Mouse (Mus musculus): Measurements from ENCODE around the gene Ap4m1. TPM values are rescaled to one million over a fixed set of nuclear protein-coding genes. Genes with fewer than 3 reads are reported as not detected.
A peak's percentile ranks its signal among the peaks of the same experiment; 100 is the strongest.

Gene Ap4m1
- total and polyA plus RNA-seq, 2 experiments from 2014 or later, result 6.1 to 24.1 TPM

GRCm38 (mm10) chr5:138223287-138223686 is 51.5 kb downstream of the Ap4m1 start:
- no peak overlapping the region for H3K9ac ChIP-seq (replicated peaks; ENCODE audit: low read depth, low read length)
- no peaks in the 10 kb centered on the region for H3K36me3 ChIP-seq (replicated peaks; ENCODE audit: control insufficient read depth, insufficient read depth, low read length)
- no peak overlapping the region for H3K4me2 ChIP-seq (ENCODE audit: low read depth, low read length)
- no peak for DNase-seq (ENCODE audit: low spot score)
- H3K4me3 ChIP-seq (ENCODE audit: low read depth, low read length), result no peak overlapping the region
- H3K27me3 ChIP-seq (ENCODE audit: control insufficient read depth, insufficient read depth, low read length), result no peaks in the 10 kb centered on the region
- no peaks in the 10 kb centered on the region for H3K4me1 ChIP-seq (ENCODE audit: control insufficient read depth, insufficient read depth)
- no peak overlapping the region for H3K27ac ChIP-seq (ENCODE audit: low read depth)
- no peaks in the 10 kb centered on the region for H3K9me3 ChIP-seq (replicated peaks; ENCODE audit: control insufficient read depth, low read length)
- TF ChIP-seq EP300 (IDR thresholded peaks at IDR 0.05; ENCODE audit: low read depth), result no peak
- no peak for TF ChIP-seq CTCF (IDR thresholded peaks at IDR 0.05; ENCODE audit: low read depth)
- no peak for ATAC-seq (ENCODE audit: insufficient read depth, low read depth)
- 32% methylated on average over 3 of the region's 3 CpGs for whole genome bisulfite sequencing

- ATAC-seq (ENCODE audit: insufficient read depth, low read depth), result no peak
- H3K36me3 ChIP-seq (replicated peaks; ENCODE audit: control insufficient read depth, insufficient read depth, low read length), result no peaks in the 10 kb centered on the region
- no peak within 1 kb of the TSS for H3K9ac ChIP-seq (replicated peaks; ENCODE audit: low read depth, low read length)
- no peaks in the 10 kb centered on the region for H3K27me3 ChIP-seq (ENCODE audit: control insufficient read depth, insufficient read depth, low read length)
- H3K4me2 ChIP-seq (ENCODE audit: low read depth, low read length), result no peak within 1 kb of the TSS
- 44% methylated on average over 2 of the region's 2 CpGs for WGBS
- no peaks in the 10 kb centered on the region for H3K4me1 ChIP-seq (ENCODE audit: control insufficient read depth, insufficient read depth)
- H3K4me3 ChIP-seq (ENCODE audit: low read depth, low read length), result no peak within 1 kb of the TSS
- no peak within 1 kb of the TSS for H3K27ac ChIP-seq (ENCODE audit: low read depth)
- TF ChIP-seq EP300 (IDR thresholded peaks at IDR 0.05; ENCODE audit: low read depth) (no peak), CTCF (IDR thresholded peaks at IDR 0.05; ENCODE audit: low read depth) (no peak)
- no peaks in the 10 kb centered on the region for H3K9me3 ChIP-seq (replicated peaks; ENCODE audit: control insufficient read depth, low read length)
- no peak for DNase-seq (ENCODE audit: low spot score)
Measured at GRCm38 (mm10) chr5:138225700-138226099, 53.9 kb downstream of the Ap4m1 start, which contains the start of gene Nxpe5. Gene Nxpe5, plus strand, starts transcription at chr5:138225898.

- Histone ChIP-seq H3K4me2 (ENCODE audit: low read depth, low read length) (no peak overlapping the region), H3K4me3 (ENCODE audit: low read depth, low read length) (no peak overlapping the region), H3K27me3 (ENCODE audit: control insufficient read depth, insufficient read depth, low read length) (no peaks in the 10 kb centered on the region), H3K9me3 (replicated peaks; ENCODE audit: control insufficient read depth, low read length) (no peaks in the 10 kb centered on the region), H3K9ac (replicated peaks; ENCODE audit: low read depth, low read length) (no peak overlapping the region), H3K27ac (ENCODE audit: low read depth) (no peak overlapping the region), H3K4me1 (ENCODE audit: control insufficient read depth, insufficient read depth) (no peaks in the 10 kb centered on the region), H3K36me3 (replicated peaks; ENCODE audit: control insufficient read depth, insufficient read depth, low read length) (no peaks in the 10 kb centered on the region)
- no peak for ATAC-seq (ENCODE audit: insufficient read depth, low read depth)
- no peak for DNase-seq (ENCODE audit: low spot score)
- WGBS, result 77% methylated on average over 4 of the region's 4 CpGs
- TF ChIP-seq EP300 (IDR thresholded peaks at IDR 0.05; ENCODE audit: low read depth), result no peak
Measured at GRCm38 (mm10) chr5:138226491-138226890, 54.7 kb downstream of the Ap4m1 start.

- Histone ChIP-seq H3K9ac (replicated peaks; ENCODE audit: low read depth, low read length) (no peak overlapping the region), H3K4me2 (ENCODE audit: low read depth, low read length) (no peak overlapping the region), H3K27me3 (ENCODE audit: control insufficient read depth, insufficient read depth, low read length) (no peaks in the 10 kb centered on the region), H3K36me3 (replicated peaks; ENCODE audit: control insufficient read depth, insufficient read depth, low read length) (no peaks in the 10 kb centered on the region), H3K4me3 (ENCODE audit: low read depth, low read length) (no peak overlapping the region), H3K4me1 (ENCODE audit: control insufficient read depth, insufficient read depth) (no peaks in the 10 kb centered on the region), H3K9me3 (replicated peaks; ENCODE audit: control insufficient read depth, low read length) (no peaks in the 10 kb centered on the region), H3K27ac (ENCODE audit: low read depth) (no peak overlapping the region)
- DNase-seq (ENCODE audit: low spot score) (no peak), ATAC-seq (ENCODE audit: insufficient read depth, low read depth) (no peak)
- no peak for TF ChIP-seq EP300 (IDR thresholded peaks at IDR 0.05; ENCODE audit: low read depth)
- no peak for TF ChIP-seq CTCF (IDR thresholded peaks at IDR 0.05; ENCODE audit: low read depth)
- WGBS, result 46% methylated on average over 2 of the region's 2 CpGs
Measured at GRCm38 (mm10) chr5:138227367-138227766, 55.6 kb downstream of the Ap4m1 start.

- Histone ChIP-seq H3K27ac (ENCODE audit: low read depth) (no peak overlapping the region), H3K4me1 (ENCODE audit: control insufficient read depth, insufficient read depth) (no peaks in the 10 kb centered on the region), H3K9me3 (replicated peaks; ENCODE audit: control insufficient read depth, low read length) (no peaks in the 10 kb centered on the region), H3K9ac (replicated peaks; ENCODE audit: low read depth, low read length) (no peak overlapping the region), H3K4me2 (ENCODE audit: low read depth, low read length) (no peak overlapping the region), H3K4me3 (ENCODE audit: low read depth, low read length) (no peak overlapping the region), H3K27me3 (ENCODE audit: control insufficient read depth, insufficient read depth, low read length) (no peaks in the 10 kb centered on the region), H3K36me3 (replicated peaks; ENCODE audit: control insufficient read depth, insufficient read depth, low read length) (no peaks in the 10 kb centered on the region)
- no peak for DNase-seq (ENCODE audit: low spot score)
- WGBS, result 54% methylated on average over 3 of the region's 3 CpGs
- TF ChIP-seq CTCF (IDR thresholded peaks at IDR 0.05; ENCODE audit: low read depth), result peak; percentile 40
- no peak for TF ChIP-seq EP300 (IDR thresholded peaks at IDR 0.05; ENCODE audit: low read depth)
- ATAC-seq (ENCODE audit: insufficient read depth, low read depth), result no peak
Measured at GRCm38 (mm10) chr5:138228026-138228425, 56.2 kb downstream of the Ap4m1 start.

GRCm38 (mm10) chr5:138229511-138229910 is 57.7 kb downstream of the Ap4m1 start:
- no peak for DNase-seq (ENCODE audit: low spot score)
- TF ChIP-seq CTCF (IDR thresholded peaks at IDR 0.05; ENCODE audit: low read depth), result no peak
- no peak for TF ChIP-seq EP300 (IDR thresholded peaks at IDR 0.05; ENCODE audit: low read depth)

More at GRCm38 (mm10) chr5:138229511-138229910, 57.7 kb downstream of the Ap4m1 start:
- ATAC-seq (ENCODE audit: insufficient read depth, low read depth), result no peak
- 82% methylated on average over 3 of the region's 3 CpGs for whole genome bisulfite sequencing
- H3K27me3 ChIP-seq (ENCODE audit: control insufficient read depth, insufficient read depth, low read length), result no peaks in the 10 kb centered on the region
- H3K9me3 ChIP-seq (replicated peaks; ENCODE audit: control insufficient read depth, low read length), result no peaks in the 10 kb centered on the region
- no peak overlapping the region for H3K4me3 ChIP-seq (ENCODE audit: low read depth, low read length)
- no peak overlapping the region for H3K4me2 ChIP-seq (ENCODE audit: low read depth, low read length)
- H3K9ac ChIP-seq (replicated peaks; ENCODE audit: low read depth, low read length), result no peak overlapping the region
- no peaks in the 10 kb centered on the region for H3K36me3 ChIP-seq (replicated peaks; ENCODE audit: control insufficient read depth, insufficient read depth, low read length)
- no peaks in the 10 kb centered on the region for H3K4me1 ChIP-seq (ENCODE audit: control insufficient read depth, insufficient read depth)
- H3K27ac ChIP-seq (ENCODE audit: low read depth), result no peak overlapping the region

MicroRNA genes within 50 kb of the gene (microRNA counts, 519-probe panel; counts per million panel counts)
- 5,915 counts per million, percentile 76 among the panel's probes with 10 or more counts for microRNA mmu-miR-106b
- 7,340 counts per million, percentile 87 among the panel's probes with 10 or more counts for microRNA mmu-miR-25
- 5,368 counts per million, percentile 69 among the panel's probes with 10 or more counts for microRNA mmu-miR-93

Small RNA genes lying within 50 kb of the gene (microRNA-seq; reads per million reads assigned to microRNA genes)
- gene Mir106b (3,316 reads per million, percentile 90 among the genes with 10 or more reads in this experiment), gene Mir25 (446 reads per million, percentile 73 among the genes with 10 or more reads in this experiment), gene Mir93 (5,145 reads per million, percentile 93 among the genes with 10 or more reads in this experiment)

Other genes starting within 250 kb of the Ap4m1 start
- 0.92 TPM in 1 of 2 replicates, not detected in the other for gene Gjc3, start 208.9 kb upstream of the Ap4m1 start, total RNA-seq (2014; rRNA removed; ENCODE audit: low replicate concordance)
- gene Gjc3, start 208.9 kb upstream of the Ap4m1 start, polyA plus RNA-seq (2015; fragmentation: Nextera tagmentation; extraction: Ambion mirVana), result 0.05 and 0.08 TPM in 2 replicates
- 4.2 TPM in 1 of 2 replicates, not detected in the other for gene Azgp1, start 190.5 kb upstream of the Ap4m1 start, total RNA-seq (2014; rRNA removed; ENCODE audit: low replicate concordance)
- gene Azgp1, start 190.5 kb upstream of the Ap4m1 start, polyA plus RNA-seq (2015; fragmentation: Nextera tagmentation; extraction: Ambion mirVana), result 0.08 TPM in 1 of 2 replicates, not detected in the other
- gene Smok3a, start 150.7 kb upstream of the Ap4m1 start, total RNA-seq (2014; rRNA removed; ENCODE audit: low replicate concordance), result not detected in 2 replicates
- not detected in 2 replicates for gene Smok3a, start 150.7 kb upstream of the Ap4m1 start, polyA plus RNA-seq (2015; fragmentation: Nextera tagmentation; extraction: Ambion mirVana)
- not detected in 2 replicates for gene Smok3b, start 150.6 kb upstream of the Ap4m1 start, total RNA-seq (2014; rRNA removed; ENCODE audit: low replicate concordance)
- not detected in 2 replicates for gene Smok3b, start 150.6 kb upstream of the Ap4m1 start, polyA plus RNA-seq (2015; fragmentation: Nextera tagmentation; extraction: Ambion mirVana)
- gene Smok3c, start 118.8 kb upstream of the Ap4m1 start, total RNA-seq (2014; rRNA removed; ENCODE audit: low replicate concordance), result not detected in 2 replicates
- not detected in 2 replicates for gene Smok3c, start 118.8 kb upstream of the Ap4m1 start, polyA plus RNA-seq (2015; fragmentation: Nextera tagmentation; extraction: Ambion mirVana)
- gene Zkscan1, start 86.9 kb upstream of the Ap4m1 start, total RNA-seq (2014; rRNA removed; ENCODE audit: low replicate concordance), result 10.9 and 19.1 TPM in 2 replicates
- 5.4 and 6.5 TPM in 2 replicates for gene Zkscan1, start 86.9 kb upstream of the Ap4m1 start, polyA plus RNA-seq (2015; fragmentation: Nextera tagmentation; extraction: Ambion mirVana)
- 7.7 and 14.0 TPM in 2 replicates for gene Zscan21, start 55.1 kb upstream of the Ap4m1 start, total RNA-seq (2014; rRNA removed; ENCODE audit: low replicate concordance)
- 25.0 and 25.2 TPM in 2 replicates for gene Zscan21, start 55.1 kb upstream of the Ap4m1 start, polyA plus RNA-seq (2015; fragmentation: Nextera tagmentation; extraction: Ambion mirVana)
- 15.3 and 24.8 TPM in 2 replicates for gene Zfp113, start 16.3 kb upstream of the Ap4m1 start, total RNA-seq (2014; rRNA removed; ENCODE audit: low replicate concordance)
- gene Zfp113, start 16.3 kb upstream of the Ap4m1 start, polyA plus RNA-seq (2015; fragmentation: Nextera tagmentation; extraction: Ambion mirVana), result 8.3 and 9.3 TPM in 2 replicates
- 39.9 and 45.6 TPM in 2 replicates for gene Cops6, start 10.9 kb upstream of the Ap4m1 start, total RNA-seq (2014; rRNA removed; ENCODE audit: low replicate concordance)
- 281 and 291 TPM in 2 replicates for gene Cops6, start 10.9 kb upstream of the Ap4m1 start, polyA plus RNA-seq (2015; fragmentation: Nextera tagmentation; extraction: Ambion mirVana)
- 39.5 and 67.6 TPM in 2 replicates for gene Mcm7, start 420 bp downstream of the Ap4m1 start, total RNA-seq (2014; rRNA removed; ENCODE audit: low replicate concordance)
- 33.3 and 39.9 TPM in 2 replicates for gene Mcm7, start 420 bp downstream of the Ap4m1 start, polyA plus RNA-seq (2015; fragmentation: Nextera tagmentation; extraction: Ambion mirVana)
- 52.8 and 77.7 TPM in 2 replicates for gene Taf6, start 15.4 kb downstream of the Ap4m1 start, total RNA-seq (2014; rRNA removed; ENCODE audit: low replicate concordance)
- 33.4 and 39.1 TPM in 2 replicates for gene Taf6, start 15.4 kb downstream of the Ap4m1 start, polyA plus RNA-seq (2015; fragmentation: Nextera tagmentation; extraction: Ambion mirVana)
- 3.6 and 4.7 TPM in 2 replicates for gene Cnpy4, start 15.5 kb downstream of the Ap4m1 start, total RNA-seq (2014; rRNA removed; ENCODE audit: low replicate concordance)
- gene Cnpy4, start 15.5 kb downstream of the Ap4m1 start, polyA plus RNA-seq (2015; fragmentation: Nextera tagmentation; extraction: Ambion mirVana), result 8.7 and 11.4 TPM in 2 replicates
- gene Mblac1, start 22.3 kb downstream of the Ap4m1 start, total RNA-seq (2014; rRNA removed; ENCODE audit: low replicate concordance), result 1.4 and 6.8 TPM in 2 replicates
- 5.1 and 5.6 TPM in 2 replicates for gene Mblac1, start 22.3 kb downstream of the Ap4m1 start, polyA plus RNA-seq (2015; fragmentation: Nextera tagmentation; extraction: Ambion mirVana)
- 0.76 TPM in 1 of 2 replicates, not detected in the other for gene Nxpe5, start 53.9 kb downstream of the Ap4m1 start, total RNA-seq (2014; rRNA removed; ENCODE audit: low replicate concordance)
- 0.07 TPM in 1 of 2 replicates, not detected in the other for gene Nxpe5, start 53.9 kb downstream of the Ap4m1 start, polyA plus RNA-seq (2015; fragmentation: Nextera tagmentation; extraction: Ambion mirVana)
- 60.2 and 102 TPM in 2 replicates for gene Lamtor4, start 83.5 kb downstream of the Ap4m1 start, total RNA-seq (2014; rRNA removed; ENCODE audit: low replicate concordance)
- 101 and 104 TPM in 2 replicates for gene Lamtor4, start 83.5 kb downstream of the Ap4m1 start, polyA plus RNA-seq (2015; fragmentation: Nextera tagmentation; extraction: Ambion mirVana)
- gene BC037034, start 92.0 kb downstream of the Ap4m1 start, total RNA-seq (2014; rRNA removed; ENCODE audit: low replicate concordance), result 12.0 and 13.4 TPM in 2 replicates
- 0.96 and 1.1 TPM in 2 replicates for gene BC037034, start 92.0 kb downstream of the Ap4m1 start, polyA plus RNA-seq (2015; fragmentation: Nextera tagmentation; extraction: Ambion mirVana)
- gene Gal3st4, start 100.8 kb downstream of the Ap4m1 start, total RNA-seq (2014; rRNA removed; ENCODE audit: low replicate concordance), result not detected in 2 replicates
- gene Gal3st4, start 100.8 kb downstream of the Ap4m1 start, polyA plus RNA-seq (2015; fragmentation: Nextera tagmentation; extraction: Ambion mirVana), result 0.47 and 0.60 TPM in 2 replicates
- gene Gm43720, start 108.0 kb downstream of the Ap4m1 start, total RNA-seq (2014; rRNA removed; ENCODE audit: low replicate concordance), result not detected in 2 replicates
- gene Gm43720, start 108.0 kb downstream of the Ap4m1 start, polyA plus RNA-seq (2015; fragmentation: Nextera tagmentation; extraction: Ambion mirVana), result 0.05 and 0.07 TPM in 2 replicates
- 1.1 and 6.0 TPM in 2 replicates for gene Gpc2, start 108.0 kb downstream of the Ap4m1 start, total RNA-seq (2014; rRNA removed; ENCODE audit: low replicate concordance)
- 1.9 TPM in 2 replicates for gene Gpc2, start 108.0 kb downstream of the Ap4m1 start, polyA plus RNA-seq (2015; fragmentation: Nextera tagmentation; extraction: Ambion mirVana)
- gene Stag3, start 108.2 kb downstream of the Ap4m1 start, total RNA-seq (2014; rRNA removed; ENCODE audit: low replicate concordance), result 8.2 TPM in 1 of 2 replicates, not detected in the other
- gene Stag3, start 108.2 kb downstream of the Ap4m1 start, polyA plus RNA-seq (2015; fragmentation: Nextera tagmentation; extraction: Ambion mirVana), result 0.49 and 0.68 TPM in 2 replicates
- not detected in 2 replicates for gene Pvrig, start 170.0 kb downstream of the Ap4m1 start, total RNA-seq (2014; rRNA removed; ENCODE audit: low replicate concordance)
- not detected in 2 replicates for gene Pvrig, start 170.0 kb downstream of the Ap4m1 start, polyA plus RNA-seq (2015; fragmentation: Nextera tagmentation; extraction: Ambion mirVana)